Mouse (Mus musculus) E14TG2a.4 (cell line): ENCODE data around the gene Mdc1.

Experiments
- CTCF ChIP-seq: conservative IDR thresholded peaks from 2 replicates; pipeline ENCODE4 v1.5.1; 2014; ENCODE audit warnings: low read length
- NANOG ChIP-seq: IDR thresholded peaks from 2 replicates; pipeline ENCODE4 v1.6.1; 2014; ENCODE audit warnings: borderline replicate concordance, low read length, mixed read lengths

- TF ChIP-seq CTCF (no peak), NANOG (no peak)
Measured at GRCm38 (mm10) chr17:35832400-35833238, 8.7 kb upstream of the Mdc1 start.
